Mouse (Mus musculus): ENCODE results near the gene Samsn1.

Samsn1 gene

GRCm38 (mm10) chr16:76022181-76022580 lies at the start of gene Samsn1:
TSS of gene Samsn1 (minus strand) at chr16:76022281.
- no peak for DNase-seq

- DNase-seq, result no peak
These were observed 44.1 kb upstream of the Samsn1 start for GRCm38 (mm10) chr16:76066082-76066635.

GRCm38 (mm10) chr16:76054976-76055375 lies 32.9 kb upstream of the Samsn1 start:
- no peak for DNase-seq

GRCm38 (mm10) chr16:76054079-76054478 lies 32.0 kb upstream of the Samsn1 start:
- no peak for DNase-seq

- DNase-seq, result no peak
These were observed 31.5 kb upstream of the Samsn1 start for GRCm38 (mm10) chr16:76053537-76053936.

- DNase-seq, result no peak
These were observed 25.0 kb upstream of the Samsn1 start for GRCm38 (mm10) chr16:76047066-76047465.

- DNase-seq, result no peak
These were observed 18.4 kb upstream of the Samsn1 start for GRCm38 (mm10) chr16:76040319-76040945.

GRCm38 (mm10) chr16:76019164-76019563 lies 2.9 kb downstream of the Samsn1 start:
- no peak for DNase-seq

- DNase-seq, result no peak
These were observed 18.2 kb downstream of the Samsn1 start for GRCm38 (mm10) chr16:76003812-76004389.

GRCm38 (mm10) chr16:76002870-76003572 lies 19.1 kb downstream of the Samsn1 start:
- DNase-seq, result no peak

- DNase-seq, result no peak
These were observed 19.8 kb downstream of the Samsn1 start for GRCm38 (mm10) chr16:76002287-76002686.

GRCm38 (mm10) chr16:76001788-76002187 lies 20.3 kb downstream of the Samsn1 start:
- no peak for DNase-seq

- DNase-seq, result no peak
These were observed 22.0 kb downstream of the Samsn1 start for GRCm38 (mm10) chr16:76000127-76000526.

GRCm38 (mm10) chr16:75990173-75990572 lies 31.9 kb downstream of the Samsn1 start:
- DNase-seq, result no peak

GRCm38 (mm10) chr16:75983831-75984230 lies 38.2 kb downstream of the Samsn1 start:
- no peak for DNase-seq

- no peak for DNase-seq
These were observed 42.7 kb downstream of the Samsn1 start for GRCm38 (mm10) chr16:75979381-75979780.

GRCm38 (mm10) chr16:75977798-75978197 lies 44.3 kb downstream of the Samsn1 start:
- peak; percentile 18 for DNase-seq

GRCm38 (mm10) chr16:75975682-75976332 lies 46.3 kb downstream of the Samsn1 start:
- DNase-seq, result no peak

- no peak for DNase-seq
These were observed 51.6 kb downstream of the Samsn1 start for GRCm38 (mm10) chr16:75970266-75970998.

GRCm38 (mm10) chr16:75962021-75962420 lies 60.1 kb downstream of the Samsn1 start:
- DNase-seq, result peak; percentile 3

- DNase-seq, result no peak
These were observed 60.6 kb downstream of the Samsn1 start for GRCm38 (mm10) chr16:75961487-75961886.

GRCm38 (mm10) chr16:75961036-75961435 lies 61.0 kb downstream of the Samsn1 start:
- DNase-seq, result peak; percentile 51

- no peak for DNase-seq
These were observed 88.7 kb downstream of the Samsn1 start for GRCm38 (mm10) chr16:75933357-75933756.
